Mouse (Mus musculus): ENCODE data around the gene Stmn1.

DNA sequence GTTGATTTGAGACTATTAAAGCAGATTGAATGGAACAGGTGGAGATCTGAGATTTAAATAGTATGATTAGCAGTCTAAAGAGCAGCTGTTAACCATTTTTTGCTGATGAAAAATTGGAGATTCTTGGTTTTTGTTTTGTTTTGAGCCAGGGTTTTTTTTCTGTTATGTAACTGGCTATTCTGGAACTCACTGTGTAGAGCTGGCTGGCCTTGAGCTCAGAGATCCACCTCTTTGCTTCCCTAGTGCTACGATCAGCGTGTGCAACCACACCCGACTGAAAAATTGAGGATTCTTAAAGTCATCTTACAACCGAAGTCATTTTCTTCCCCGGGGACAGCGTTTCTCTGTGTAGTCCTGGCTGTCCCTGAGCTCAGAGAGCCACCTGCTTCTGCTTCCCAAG lies 43.6 kb downstream of the Stmn1 start:
- no peak for TF ChIP-seq CTCF (IDR thresholded peaks at IDR 0.05; ENCODE audit: borderline replicate concordance, insufficient read depth, low read length)
- no peak for TF ChIP-seq POLR2A (IDR thresholded peaks at IDR 0.05; ENCODE audit: low read depth, low read length)
